Comparison of ENCODE assay signal across 13 mouse cellular contexts in the genomic region with DNA sequence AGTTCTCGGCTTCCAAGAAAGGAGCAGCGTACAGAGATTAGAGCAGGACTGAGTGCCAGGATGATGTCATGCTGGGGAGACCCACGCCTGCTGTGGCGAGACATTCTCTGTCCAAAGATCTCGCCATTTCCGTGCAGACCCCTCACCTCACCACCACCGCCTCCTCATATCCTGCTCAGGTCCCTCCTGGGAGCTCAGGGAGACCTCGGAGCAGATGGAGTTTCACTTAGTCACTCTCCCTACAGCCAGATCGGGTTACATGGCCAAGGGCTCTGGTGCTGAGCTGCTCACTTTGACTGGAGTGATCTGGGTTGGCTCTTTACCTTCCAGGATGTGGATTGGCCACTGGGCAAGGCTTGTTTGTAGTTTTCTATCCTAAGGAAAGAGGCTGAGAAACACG. TPM values are rescaled to one million over a fixed set of nuclear protein-coding genes. Genes with fewer than 3 reads are reported as not detected.
DNase-seq lines count a peak whose midpoint lies in the region; ATAC-seq and TF ChIP-seq lines count a peak whose summit lies in the region.
"Had no signal": no experiment of that assay in that cellular context is flagged by ENCODE, and none has a peak within 500 bp of the region (broad histone marks: within the 10 kb centered on the region; RNA-seq: fewer than 3 reads in every experiment).

No protein-coding gene starts in this region.

- H3K36me3 ChIP-seq in lung, embryonic 14.5 days (ENCODE audit: insufficient read depth): no peaks in the 10 kb centered on the region
- H3K36me3 ChIP-seq in forebrain, embryonic 14.5 days (ENCODE audit: control insufficient read depth, insufficient read depth, low read length): no peaks in the 10 kb centered on the region

- H3K4me3 ChIP-seq in lung, embryonic 14.5 days (ENCODE audit: low read depth, low read length): no peak overlapping the region
- H3K4me3 ChIP-seq in forebrain, embryonic 14.5 days (ENCODE audit: low read depth, low read length): no peak overlapping the region

- H3K9me3 ChIP-seq in lung, embryonic 14.5 days (ENCODE audit: low read depth, low read length): no peaks in the 10 kb centered on the region
- no peaks in the 10 kb centered on the region for H3K9me3 ChIP-seq in forebrain, embryonic 14.5 days (replicated peaks; ENCODE audit: control insufficient read depth, low read length)

- no peak overlapping the region for H3K27ac ChIP-seq in lung, embryonic 14.5 days (ENCODE audit: low read depth)
- H3K27ac ChIP-seq in forebrain, embryonic 14.5 days (ENCODE audit: low read depth, low read length): no peak overlapping the region

- TF ChIP-seq CTCF in lung, embryonic 14.5 days (IDR thresholded peaks at IDR 0.05; ENCODE audit: low read depth): no peak

- peak; percentile 20 to 28 for DNase-seq in cerebellum, postnatal 10 days
- no peak for DNase-seq in cerebellum, adult 8-10 months
- no peak for DNase-seq in lung, embryonic 14.5 days
- DNase-seq in lung, postnatal 14 days: no peak
- no peak for DNase-seq in forebrain, embryonic 14.5 days (ENCODE audit: low spot score)
- peak; percentile 64 for DNase-seq in mesoderm, embryonic 11.5 days (ENCODE audit: low read depth, low spot score)
- DNase-seq in right cerebral cortex, adult 18-20 months: no peak
- DNase-seq: B cell, adult 2 months; liver; right cerebral cortex, postnatal 4 days had no signal

- H3K27me3 ChIP-seq in lung, embryonic 14.5 days (ENCODE audit: insufficient read depth, low read length): no peaks in the 10 kb centered on the region
- H3K27me3 ChIP-seq in forebrain, embryonic 14.5 days (replicated peaks; ENCODE audit: control insufficient read depth, insufficient read depth, low read length): no peaks in the 10 kb centered on the region

- 0 out of 2 replicates have a peak, but pooled peaks cover 2% of the 10 kb centered on the region for H3K4me1 ChIP-seq in lung, embryonic 14.5 days (ENCODE audit: insufficient read depth)
- no peaks in the 10 kb centered on the region for H3K4me1 ChIP-seq in forebrain, embryonic 14.5 days (ENCODE audit: control insufficient read depth, insufficient read depth, low read length)

- H3K4me2 ChIP-seq in lung, embryonic 14.5 days: peak overlapping the region; percentile 18; the same call in 1 of the 2 replicates
- H3K4me2 ChIP-seq in forebrain, embryonic 14.5 days (ENCODE audit: low read length): no peak overlapping the region

- H3K9ac ChIP-seq in lung, embryonic 14.5 days: no peak overlapping the region
- H3K9ac ChIP-seq in forebrain, embryonic 14.5 days (ENCODE audit: low read length): no peak overlapping the region

- WGBS in lung, embryonic 14.5 days: 32% methylated on average over 10 of the region's 10 CpGs
- 56% methylated on average over 10 of the region's 10 CpGs for WGBS in forebrain, embryonic 14.5 days

- peak; percentile 65; the same call in 1 of the 2 replicates for ATAC-seq in lung, embryonic 14.5 days (ENCODE audit: insufficient read depth)
- ATAC-seq in forebrain, embryonic 14.5 days: 0 out of 2 replicates have a peak, but pooled peaks have one; percentile 23
- ATAC-seq in megakaryocyte progenitor cell, adult 5-6 weeks (replicated peaks; ENCODE audit: poor library complexity): no peak
- ATAC-seq: activated CD4-positive, CD25-positive, alpha-beta regulatory T cell, adult 4 months; inflammation-experienced regulatory T-cells, adult 6 months had no signal

RNA-seq across cellular contexts. Expression of gene Tnc, which starts 18.5 kb away (rescaled TPM):
- polyA plus RNA-seq in lung, embryonic 14.5 days (2014; fragmentation: Nextera tagmentation; extraction: Ambion mirVana): 35.5 and 36.4 TPM in 2 replicates
- polyA plus RNA-seq in forebrain, embryonic 14.5 days (2014; fragmentation: Nextera tagmentation; extraction: Ambion mirVana): 15.9 and 29.7 TPM in 2 replicates
- total RNA-seq in megakaryocyte progenitor cell, adult 5-6 weeks (2015): 0.02 TPM in 1 of 2 replicates, not detected in the other
- 0.08 TPM in 1 of 2 replicates, not detected in the other for total RNA-seq in megakaryocyte progenitor cell, adult 5-6 weeks (2017)

Comparison
In these comparisons a context has a peak if more than half of its experiments do, and no peak if none do; other contexts are left out.
1. DNase-seq: peak in cerebellum, postnatal 10 days (2 of 2) and mesoderm, embryonic 11.5 days (single experiment); none in cerebellum, adult 8-10 months (single experiment), lung, embryonic 14.5 days (single experiment), lung, postnatal 14 days (single experiment), forebrain, embryonic 14.5 days (single experiment) and right cerebral cortex, adult 18-20 months (single experiment).